Mouse (Mus musculus) brain, embryonic 14.5 days (tissue): Measurements from ENCODE around the gene Actl6a.

Experiments
- CTCF ChIP-seq: fragments of 200-500 bp; IDR thresholded peaks from 2 replicates; pipeline ENCODE4 v1.5.1; 2012; ENCODE audit warnings: inconsistent platforms, mild to moderate bottlenecking, moderate library complexity, borderline replicate concordance; ENCODE audit not compliant: insufficient read depth, insufficient read length; ENCODE audit errors: extremely low read depth
- POLR2A ChIP-seq: fragments of 200-500 bp; IDR thresholded peaks from 2 replicates; pipeline ENCODE4 v1.6.1; 2012; ENCODE audit warnings: mild to moderate bottlenecking, inconsistent platforms, borderline replicate concordance; ENCODE audit not compliant: poor library complexity, insufficient read depth, insufficient read length, severe bottlenecking; ENCODE audit errors: extremely low read depth

GRCm38 (mm10) chr3:32736244-32737171, 30.4 kb downstream of the Actl6a start, which contains the start of gene Ndufb5:
- peak; percentile 72; the same call in 1 of the 2 replicates for TF ChIP-seq POLR2A
- no peak for TF ChIP-seq CTCF
